Mouse (Mus musculus) adrenal gland, adult 2 months (tissue): Measurements from ENCODE around the gene Olfr1200. TPM values are rescaled to one million over a fixed set of nuclear protein-coding genes. Genes with fewer than 3 reads are reported as not detected.

Experiments used
- DNase-seq: peaks from one replicate; pipeline ENCODE4 v3.0.0; 2021
- long read RNA-seq: library from polyadenylated mRNA; stranded (forward); transcript quantifications from one replicate; pipeline ENCODE4 v2.0.0, GENCODE M21; 2021
- polyA plus RNA-seq: library from polyadenylated mRNA; depleted of rRNA; stranded (reverse); fragments of >200 nt; gene quantifications from 2 replicates; pipeline ENCODE4 v1.2.3, GENCODE M21; 2012; rRNA removed
- total RNA-seq, 2 experiments: library from RNA; stranded (reverse); gene quantifications; 2 replicates each; pipeline ENCODE4 v1.2.3; 2021

The Olfr1200 gene
- total RNA-seq = not detected
- not detected in 2 replicates for polyA plus RNA-seq
- long read RNA-seq = 0 reads

DNA sequence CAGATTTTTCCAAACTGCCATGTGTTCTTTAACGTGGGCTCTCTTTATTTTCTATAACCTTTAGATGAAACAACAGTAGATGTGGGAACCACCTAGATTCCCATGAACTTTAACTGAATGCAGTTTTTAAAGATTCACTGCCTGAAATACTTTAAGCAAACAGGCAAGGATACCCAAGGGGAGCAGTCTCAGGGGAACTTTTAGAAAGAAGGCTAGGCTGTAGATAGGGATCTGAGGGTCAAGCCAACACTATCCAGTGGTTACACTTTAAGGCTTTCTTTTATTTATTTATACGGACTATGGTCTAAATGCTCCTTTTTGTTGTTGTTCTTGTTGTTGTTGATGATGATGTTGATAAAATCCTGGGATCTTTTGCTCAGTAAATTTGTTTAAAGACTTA, at the start of gene Olfr1200:
Gene Olfr1200 (minus strand): TSS at position 101 of the 400 bp plus-strand sequence.
- no peak for DNase-seq

DNA sequence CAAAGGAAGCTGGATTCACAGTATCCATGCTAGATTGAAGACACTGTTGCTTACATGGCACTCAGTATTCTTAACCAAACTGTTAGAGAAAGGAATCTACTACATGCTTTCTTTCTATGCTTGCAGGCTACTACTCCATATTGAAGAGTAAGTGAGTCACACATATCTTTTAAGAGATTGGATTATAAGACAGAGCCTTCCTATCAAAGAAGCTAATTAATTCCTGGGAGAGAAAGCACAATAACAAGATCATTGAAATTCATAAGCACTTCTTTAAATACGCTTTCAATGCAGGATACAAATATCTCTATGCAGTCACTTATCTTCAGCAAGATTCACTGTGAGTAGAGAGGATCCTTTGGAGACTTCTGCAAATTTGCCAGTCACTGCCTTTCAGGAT, 43.9 kb upstream of the Olfr1200 start, which contains the start of gene Olfr1202:
Gene Olfr1202 (plus strand): TSS at position 301 of the 400 bp plus-strand sequence.
- no peak for DNase-seq

DNA sequence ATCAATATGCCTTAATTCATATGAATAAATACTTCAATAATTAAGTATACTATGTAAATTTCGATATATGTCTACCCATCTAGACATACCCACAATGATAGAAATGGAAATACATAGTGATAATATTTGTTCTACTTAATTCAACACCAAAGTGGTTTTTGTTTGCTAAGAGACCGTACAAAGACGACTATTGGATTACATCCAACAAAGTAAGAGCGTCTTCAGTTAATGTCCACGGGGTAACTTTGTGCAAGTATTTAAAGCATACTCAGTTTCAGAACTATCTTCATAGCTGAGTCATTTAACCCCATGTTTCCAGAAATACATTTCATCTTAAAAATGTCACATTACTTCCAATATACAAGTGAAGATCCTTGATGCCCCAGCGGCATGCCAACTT, 22.4 kb upstream of the Olfr1200 start, which contains the start of gene Olfr1201:
Gene Olfr1201 (plus strand): TSS at position 301 of the 400 bp plus-strand sequence.
- no peak for DNase-seq

DNA sequence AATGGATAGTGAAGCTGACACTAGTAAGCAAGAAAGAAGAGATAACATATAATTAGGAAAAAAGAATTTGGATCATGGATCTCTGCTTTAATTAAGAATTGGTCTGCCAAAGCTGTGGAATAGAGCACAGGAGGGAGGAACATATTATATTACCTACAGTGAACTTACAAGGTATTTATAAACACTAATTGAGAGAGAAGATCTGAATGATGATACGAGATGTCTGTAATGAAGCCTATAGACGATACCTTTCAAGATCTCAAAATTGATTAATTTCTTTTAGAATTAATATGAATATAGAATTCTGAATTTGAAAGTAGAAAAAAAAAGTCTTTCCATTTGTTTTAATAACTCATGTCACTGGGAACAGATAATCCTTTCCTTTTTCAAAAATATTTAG, 9.9 kb downstream of the Olfr1200 start, which contains the start of gene Olfr1199:
Gene Olfr1199 (minus strand): TSS at position 101 of the 400 bp plus-strand sequence.
- DNase-seq = no peak

DNA sequence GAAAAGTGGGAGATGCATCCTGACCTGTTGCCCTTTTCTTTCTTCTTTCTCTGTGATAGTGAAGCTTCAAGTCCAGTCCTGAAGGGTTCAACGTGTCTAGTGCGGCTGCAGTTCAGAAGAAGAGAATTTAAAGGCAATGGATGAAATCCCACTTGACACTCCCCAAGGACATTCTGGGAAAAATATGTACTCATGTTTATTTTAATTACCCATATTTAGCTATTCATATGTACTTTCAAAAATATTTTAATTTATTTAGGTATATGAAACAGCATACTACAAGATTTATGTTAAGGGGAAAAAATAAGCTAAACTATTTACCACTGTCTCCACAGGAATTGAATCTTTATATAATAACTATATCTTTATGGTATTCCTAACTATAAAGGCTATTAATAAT, 19.0 kb downstream of the Olfr1200 start, which contains the start of gene Olfr1198:
Gene Olfr1198 (minus strand): TSS at position 101 of the 400 bp plus-strand sequence.
- DNase-seq = no peak

DNA sequence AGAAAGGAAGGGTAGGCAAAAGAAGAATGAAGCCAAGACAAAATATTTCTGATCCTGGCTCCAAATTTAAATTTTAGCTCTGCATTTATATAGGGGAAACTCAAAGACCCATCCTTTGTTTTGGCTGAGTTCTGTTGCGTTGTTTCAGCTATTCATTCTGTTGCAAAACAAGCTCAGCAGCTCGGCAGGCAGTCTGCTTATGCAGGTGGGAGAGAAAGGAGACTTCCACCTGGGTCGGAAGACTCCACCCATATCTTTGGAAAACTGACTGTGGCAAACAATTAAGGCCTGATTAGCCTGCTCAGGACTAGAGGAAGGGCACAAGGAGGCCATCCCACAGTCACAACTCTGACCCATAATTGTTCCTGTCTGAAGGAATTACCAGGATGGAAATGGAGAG, 26.9 kb downstream of the Olfr1200 start:
- no peak for DNase-seq

DNA sequence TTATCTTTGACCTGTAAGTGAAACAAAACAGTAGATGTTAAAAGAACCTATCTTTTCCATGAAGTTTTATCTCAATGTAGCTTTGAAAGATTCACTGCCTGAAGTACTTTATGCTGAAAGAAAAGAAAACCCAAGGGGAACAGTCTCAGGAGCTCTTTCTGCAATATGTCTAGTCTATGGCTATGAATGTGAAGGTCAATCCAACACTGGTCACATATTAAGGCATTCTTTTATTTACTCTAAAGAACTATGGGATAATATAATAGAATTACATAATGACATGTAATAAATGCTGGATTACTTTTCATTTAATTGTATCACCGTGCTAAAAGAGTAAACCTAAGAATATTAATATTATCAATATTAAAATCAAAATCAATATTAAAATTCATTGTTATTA, 38.0 kb downstream of the Olfr1200 start, which contains the start of gene Olfr1197:
Gene Olfr1197 (minus strand): TSS at position 101 of the 400 bp plus-strand sequence.
- no peak for DNase-seq

Other genes with a start within 250 kb of the Olfr1200 start
- not detected for gene Olfr1188, start 213.6 kb downstream of the Olfr1200 start, total RNA-seq
- gene Olfr1188, start 213.6 kb downstream of the Olfr1200 start, polyA plus RNA-seq = not detected in 2 replicates
- gene Olfr1189, start 184.0 kb downstream of the Olfr1200 start, total RNA-seq = not detected
- not detected in 2 replicates for gene Olfr1189, start 184.0 kb downstream of the Olfr1200 start, polyA plus RNA-seq
- under 1 TPM in 1 of 2 experiments, not detected in 1; 0.06 TPM for gene Olfr1191-ps1, start 129.9 kb downstream of the Olfr1200 start, total RNA-seq
- gene Olfr1191-ps1, start 129.9 kb downstream of the Olfr1200 start, polyA plus RNA-seq = not detected in 2 replicates
- not detected for gene Olfr1192-ps1, start 122.0 kb downstream of the Olfr1200 start, total RNA-seq
- gene Olfr1192-ps1, start 122.0 kb downstream of the Olfr1200 start, polyA plus RNA-seq = not detected in 2 replicates
- not detected for gene Olfr1193, start 94.9 kb downstream of the Olfr1200 start, total RNA-seq
- not detected in 2 replicates for gene Olfr1193, start 94.9 kb downstream of the Olfr1200 start, polyA plus RNA-seq
- gene Olfr1195, start 81.3 kb downstream of the Olfr1200 start, total RNA-seq = not detected
- not detected in 2 replicates for gene Olfr1195, start 81.3 kb downstream of the Olfr1200 start, polyA plus RNA-seq
- gene Olfr1196, start 65.9 kb downstream of the Olfr1200 start, total RNA-seq = not detected
- gene Olfr1196, start 65.9 kb downstream of the Olfr1200 start, polyA plus RNA-seq = not detected in 2 replicates
- gene Olfr1197, start 38.1 kb downstream of the Olfr1200 start, total RNA-seq = not detected
- not detected in 2 replicates for gene Olfr1197, start 38.1 kb downstream of the Olfr1200 start, polyA plus RNA-seq
- not detected for gene Olfr1198, start 19.1 kb downstream of the Olfr1200 start, total RNA-seq
- not detected in 2 replicates for gene Olfr1198, start 19.1 kb downstream of the Olfr1200 start, polyA plus RNA-seq
- gene Olfr1199, start 10.0 kb downstream of the Olfr1200 start, total RNA-seq = not detected
- gene Olfr1199, start 10.0 kb downstream of the Olfr1200 start, polyA plus RNA-seq = not detected in 2 replicates
- gene Olfr1201, start 22.5 kb upstream of the Olfr1200 start, total RNA-seq = not detected
- not detected in 2 replicates for gene Olfr1201, start 22.5 kb upstream of the Olfr1200 start, polyA plus RNA-seq
- not detected for gene Olfr1202, start 44.0 kb upstream of the Olfr1200 start, total RNA-seq
- not detected in 2 replicates for gene Olfr1202, start 44.0 kb upstream of the Olfr1200 start, polyA plus RNA-seq
- gene Olfr1205, start 59.2 kb upstream of the Olfr1200 start, total RNA-seq = not detected
- gene Olfr1205, start 59.2 kb upstream of the Olfr1200 start, polyA plus RNA-seq = not detected in 2 replicates
- not detected for gene Olfr1204, start 78.8 kb upstream of the Olfr1200 start, total RNA-seq
- not detected in 2 replicates for gene Olfr1204, start 78.8 kb upstream of the Olfr1200 start, polyA plus RNA-seq
- not detected for gene Olfr1206, start 92.7 kb upstream of the Olfr1200 start, total RNA-seq
- gene Olfr1206, start 92.7 kb upstream of the Olfr1200 start, polyA plus RNA-seq = not detected in 2 replicates
- gene Olfr1208, start 131.8 kb upstream of the Olfr1200 start, total RNA-seq = not detected
- not detected in 2 replicates for gene Olfr1208, start 131.8 kb upstream of the Olfr1200 start, polyA plus RNA-seq
- not detected for gene Olfr1209, start 144.7 kb upstream of the Olfr1200 start, total RNA-seq
- gene Olfr1209, start 144.7 kb upstream of the Olfr1200 start, polyA plus RNA-seq = not detected in 2 replicates
- not detected for gene Olfr1211, start 167.6 kb upstream of the Olfr1200 start, total RNA-seq
- not detected in 2 replicates for gene Olfr1211, start 167.6 kb upstream of the Olfr1200 start, polyA plus RNA-seq
- not detected for gene Olfr1212, start 183.5 kb upstream of the Olfr1200 start, total RNA-seq
- not detected in 2 replicates for gene Olfr1212, start 183.5 kb upstream of the Olfr1200 start, polyA plus RNA-seq
- gene Gm13762, start 209.8 kb upstream of the Olfr1200 start, total RNA-seq = not detected
- gene Gm13762, start 209.8 kb upstream of the Olfr1200 start, polyA plus RNA-seq = not detected in 2 replicates
- not detected for gene Olfr1214, start 222.2 kb upstream of the Olfr1200 start, total RNA-seq
- gene Olfr1214, start 222.2 kb upstream of the Olfr1200 start, polyA plus RNA-seq = not detected in 2 replicates
- not detected for gene Olfr1215, start 236.5 kb upstream of the Olfr1200 start, total RNA-seq
- not detected in 2 replicates for gene Olfr1215, start 236.5 kb upstream of the Olfr1200 start, polyA plus RNA-seq
- gene Olfr1216, start 247.9 kb upstream of the Olfr1200 start, total RNA-seq = not detected
- gene Olfr1216, start 247.9 kb upstream of the Olfr1200 start, polyA plus RNA-seq = not detected in 2 replicates